In the genomic region with DNA sequence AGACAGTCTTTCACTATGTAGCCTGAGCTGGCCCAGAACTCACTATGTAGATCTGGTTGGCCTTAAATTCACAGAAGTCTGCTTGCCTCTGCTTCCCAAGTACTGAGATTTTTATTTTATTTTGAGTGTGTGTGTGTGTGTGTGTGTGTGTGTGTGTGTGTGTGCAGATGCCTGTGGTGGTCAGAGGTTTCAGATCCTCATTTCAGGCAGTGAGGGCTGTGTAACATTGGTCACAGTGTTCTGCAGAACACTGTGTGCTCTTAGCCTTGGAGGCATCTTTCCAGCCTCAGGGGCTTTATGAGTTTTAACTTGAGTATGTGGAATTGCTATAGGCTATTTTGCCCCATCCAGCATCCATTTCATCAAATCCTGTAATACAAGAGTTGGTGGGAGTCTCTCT, we compare ENCODE assay signal across 11 mouse cellular contexts.
"Had no signal": no experiment of that assay in that cellular context is flagged by ENCODE, and none has a peak within 500 bp of the region (broad histone marks: within the 10 kb centered on the region; RNA-seq: fewer than 3 reads in every experiment).

No protein-coding gene starts in this region.

- DNase-seq: kidney, adult 18-20 months; kidney, adult 9 months; kidney, postnatal 14 days; kidney, postnatal 4 days; layer of hippocampus, adult 9-11 months; liver, embryonic 13.5 days; lung, adult 2 months; lung, postnatal 14 days; midbrain, embryonic 14.5 days; thymus, adult 18-20 months; thymus, postnatal 36 days had no signal
